Mouse (Mus musculus) limb, embryonic 14.5 days (tissue): ENCODE measurements at regions not wholly inside any gene's neighbourhood (a gene's known extent, or its start where the extent isn't known, plus 50 kb on each side); places are given as distances from the start of the nearest gene placed in this dataset.

Experiments
- ATAC-seq: fragments of 200-750 bp; cut with Nextera tagmentation; 2 replicates; pipeline ENCODE4 v1.8.0; 2017; ENCODE audit warnings: low read depth, moderate number of reproducible peaks, moderate TSS enrichment; ENCODE audit not compliant: low FRiP score
- DNase-seq: peaks from one replicate; pipeline ENCODE4 v3.0.0-alpha.2; 2015; ENCODE audit warnings: low spot score
- H3K27ac ChIP-seq: fragments of 300-500 bp; sonication (generic); replicated peaks from 2 replicates; pipeline ENCODE4 v1.5.1; 2014; ENCODE audit warnings: low read depth, mild to moderate bottlenecking, low read length, moderate library complexity, mixed read lengths
- H3K27me3 ChIP-seq: fragments of 300-500 bp; sonication (generic); 2 replicates; pipeline ENCODE4 v1.6.1; 2014; ENCODE audit warnings: low read length, mixed read lengths; ENCODE audit not compliant: control insufficient read depth, insufficient read depth
- H3K36me3 ChIP-seq: fragments of 300-500 bp; sonication (generic); 2 replicates; pipeline ENCODE4 v1.6.1; 2014; ENCODE audit warnings: mild to moderate bottlenecking, low read length, moderate library complexity, mixed read lengths; ENCODE audit not compliant: control insufficient read depth, insufficient read depth
- H3K4me1 ChIP-seq: fragments of 300-500 bp; sonication (generic); 2 replicates; pipeline ENCODE4 v1.6.1; 2014; ENCODE audit warnings: antibody characterized with exemption, low read length, mixed read lengths; ENCODE audit not compliant: control insufficient read depth, insufficient read depth
- H3K4me2 ChIP-seq: fragments of 300-500 bp; sonication (generic); replicated peaks from 2 replicates; pipeline ENCODE4 v1.6.1; 2014; ENCODE audit warnings: low read depth, mild to moderate bottlenecking, low read length, moderate library complexity; ENCODE audit not compliant: severe bottlenecking
- H3K4me3 ChIP-seq: fragments of 300-500 bp; sonication (generic); replicated peaks from 2 replicates; pipeline ENCODE4 v1.5.1; 2014; ENCODE audit warnings: low read length
- H3K9ac ChIP-seq: fragments of 300-500 bp; sonication (generic); 2 replicates; pipeline ENCODE4 v1.6.1; 2014; ENCODE audit warnings: mild to moderate bottlenecking, low read depth, low read length, moderate library complexity; ENCODE audit not compliant: severe bottlenecking
- H3K9me3 ChIP-seq: fragments of 300-500 bp; sonication (generic); 2 replicates; pipeline ENCODE4 v1.6.1; 2016; ENCODE audit warnings: low read length; ENCODE audit not compliant: control insufficient read depth
- POLR2A ChIP-seq: fragments of 200-500 bp; IDR thresholded peaks from 2 replicates; pipeline ENCODE4 v1.8.0; 2012; ENCODE audit warnings: inconsistent platforms, mild to moderate bottlenecking, moderate library complexity, borderline replicate concordance; ENCODE audit not compliant: insufficient read depth, insufficient read length; ENCODE audit errors: extremely low read depth
- WGBS: fragments of 180-500 bp; shearing (Covaris S2); extraction: QIAGEN DNeasy Blood & Tissue Kit; methylation state at CpG from one replicate; pipeline ENCODE4 v1.1.7; 2014; 5-methylcytosine and 5-hydroxymethylcytosine counted together

DNA sequence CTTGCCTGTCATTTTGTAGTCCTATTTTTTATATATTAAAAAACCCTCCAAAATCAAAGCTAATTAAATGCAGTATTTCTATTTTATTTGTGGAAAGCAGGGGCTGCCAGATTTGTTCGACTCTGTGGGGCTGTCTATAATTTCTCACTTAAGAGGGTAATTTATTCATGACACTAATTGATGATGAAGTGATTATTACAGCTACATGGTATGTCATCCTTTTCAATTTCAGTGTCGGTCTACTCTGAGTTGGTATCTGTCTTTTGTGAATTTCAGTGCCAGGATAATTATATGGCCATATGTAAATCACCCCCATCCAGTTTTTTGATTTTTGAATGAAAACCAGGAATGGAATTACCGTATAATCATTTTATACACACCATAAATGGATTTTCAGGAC lies 1319.1 kb downstream of the Cdh11 start:
- no peak for TF ChIP-seq POLR2A
- no peak for DNase-seq
- Histone ChIP-seq H3K9me3 (no peaks in the 10 kb centered on the region), H3K4me1 (no peaks in the 10 kb centered on the region), H3K27me3 (no peaks in the 10 kb centered on the region), H3K4me3 (no peak overlapping the region), H3K4me2 (no peak overlapping the region), H3K27ac (no peak overlapping the region), H3K9ac (no peak overlapping the region), H3K36me3 (no peaks in the 10 kb centered on the region)
- ATAC-seq: no peak
- 69% methylated on average over 3 of the region's 3 CpGs for WGBS

DNA sequence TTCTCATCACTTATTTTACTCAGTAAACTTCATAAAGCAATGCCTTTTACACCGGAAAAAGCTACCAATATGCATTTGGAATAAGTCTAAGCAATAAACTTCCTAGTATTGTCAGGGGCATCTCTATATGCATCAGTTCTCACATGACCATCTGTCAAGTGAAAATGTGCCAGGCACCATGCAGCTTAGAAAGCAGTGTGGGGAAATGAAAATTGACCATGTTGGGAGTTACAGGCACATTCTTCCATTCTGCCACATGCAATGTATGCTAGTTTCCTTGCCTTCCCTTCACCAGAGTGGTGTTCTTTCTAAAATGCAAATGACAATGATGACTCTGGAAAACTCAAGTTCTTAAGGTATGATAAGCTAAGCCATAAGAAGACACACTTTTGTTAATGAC lies 1322.9 kb downstream of the Cdh11 start:
- Histone ChIP-seq H3K4me1 (no peaks in the 10 kb centered on the region), H3K4me2 (no peak overlapping the region), H3K27me3 (no peaks in the 10 kb centered on the region), H3K36me3 (no peaks in the 10 kb centered on the region), H3K27ac (no peak overlapping the region), H3K9ac (no peak overlapping the region), H3K9me3 (no peaks in the 10 kb centered on the region), H3K4me3 (no peak overlapping the region)
- ATAC-seq: no peak
- DNase-seq: no peak
- no peak for TF ChIP-seq POLR2A
- 80% methylated on average over 1 of the region's 1 CpGs for WGBS

GRCm38 (mm10) chr8:101444730-101445129 lies 1340.7 kb downstream of the Cdh11 start:
- Histone ChIP-seq H3K4me1 (no peaks in the 10 kb centered on the region), H3K9ac (no peak overlapping the region), H3K4me3 (no peak overlapping the region), H3K27me3 (no peaks in the 10 kb centered on the region), H3K27ac (no peak overlapping the region), H3K9me3 (no peaks in the 10 kb centered on the region), H3K36me3 (no peaks in the 10 kb centered on the region), H3K4me2 (no peak overlapping the region)
- no peak for DNase-seq
- WGBS: 79% methylated on average over 1 of the region's 1 CpGs
- no peak for ATAC-seq
- no peak for TF ChIP-seq POLR2A

GRCm38 (mm10) chr8:101442563-101442962 lies 1342.9 kb downstream of the Cdh11 start:
- no peak overlapping the region for H3K4me3 ChIP-seq
- no peaks in the 10 kb centered on the region for H3K36me3 ChIP-seq
- H3K4me2 ChIP-seq: no peak overlapping the region
- H3K4me1 ChIP-seq: no peaks in the 10 kb centered on the region
- no peaks in the 10 kb centered on the region for H3K9me3 ChIP-seq
- DNase-seq (no peak), ATAC-seq (no peak)
- H3K27me3 ChIP-seq: no peaks in the 10 kb centered on the region
- 75% methylated on average over 2 of the region's 2 CpGs for WGBS
- no peak overlapping the region for H3K27ac ChIP-seq
- no peak for TF ChIP-seq POLR2A
- no peak overlapping the region for H3K9ac ChIP-seq

- no peaks in the 10 kb centered on the region for H3K4me1 ChIP-seq
- H3K4me3 ChIP-seq: no peak overlapping the region
- no peak overlapping the region for H3K27ac ChIP-seq
- no peak for ATAC-seq
- DNase-seq: no peak
- no peak overlapping the region for H3K4me2 ChIP-seq
- TF ChIP-seq POLR2A: no peak
- WGBS: 26% methylated on average over 4 of the region's 4 CpGs
- H3K9ac ChIP-seq: no peak overlapping the region
- H3K27me3 ChIP-seq: no peaks in the 10 kb centered on the region
- H3K9me3 ChIP-seq: no peaks in the 10 kb centered on the region
- H3K36me3 ChIP-seq: no peaks in the 10 kb centered on the region
Observed at GRCm38 (mm10) chr8:101435691-101436090, 1349.8 kb downstream of the Cdh11 start.
